Mouse (Mus musculus) midbrain, embryonic 11.5 days (tissue): ENCODE measurements around the gene St7. TPM values are rescaled to one million over a fixed set of nuclear protein-coding genes. Genes with fewer than 3 reads are reported as not detected.

Experiments
- ATAC-seq: fragments of 200-750 bp; cut with Nextera tagmentation; 2 replicates; pipeline ENCODE4 v1.8.0; 2017; ENCODE audit warnings: moderate TSS enrichment, moderate library complexity; ENCODE audit not compliant: low FRiP score
- DNase-seq: peaks from one replicate; pipeline ENCODE4 v3.0.0; 2015; ENCODE audit warnings: low spot score; ENCODE audit errors: missing footprints
- H3K27ac ChIP-seq: fragments of 300-500 bp; sonication (generic); 2 replicates; pipeline ENCODE4 v1.5.1; 2014; ENCODE audit warnings: low read depth, low read length
- H3K27me3 ChIP-seq: fragments of 300-500 bp; sonication (generic); 2 replicates; pipeline ENCODE4 v1.6.1; 2014; ENCODE audit warnings: mild to moderate bottlenecking, low read length, moderate library complexity, mixed read lengths; ENCODE audit not compliant: control insufficient read depth, insufficient read depth
- H3K36me3 ChIP-seq: fragments of 300-500 bp; sonication (generic); 2 replicates; pipeline ENCODE4 v1.6.1; 2014; ENCODE audit warnings: mild to moderate bottlenecking, low read length, moderate library complexity, mixed read lengths; ENCODE audit not compliant: control insufficient read depth, insufficient read depth
- H3K4me1 ChIP-seq: fragments of 300-500 bp; sonication (generic); 2 replicates; pipeline ENCODE4 v1.6.1; 2014; ENCODE audit warnings: low read length; ENCODE audit not compliant: control insufficient read depth, insufficient read depth
- H3K4me2 ChIP-seq: fragments of 300-500 bp; sonication (generic); 2 replicates; pipeline ENCODE4 v1.6.1; 2014; ENCODE audit warnings: mild to moderate bottlenecking, moderate library complexity
- H3K4me3 ChIP-seq: fragments of 300-500 bp; sonication (generic); 2 replicates; pipeline ENCODE4 v1.5.1; 2014; ENCODE audit warnings: low read depth, low read length
- H3K9ac ChIP-seq: fragments of 300-500 bp; sonication (generic); 2 replicates; pipeline ENCODE4 v1.6.1; 2014; ENCODE audit warnings: low read length
- H3K9me3 ChIP-seq: fragments of 300-500 bp; sonication (generic); 2 replicates; pipeline ENCODE4 v1.6.1; 2016; ENCODE audit warnings: low read length; ENCODE audit not compliant: control insufficient read depth
- WGBS: fragments of 180-500 bp; shearing (Covaris S2); extraction: QIAGEN DNeasy Blood & Tissue Kit; methylation state at CpG from one replicate; pipeline ENCODE4 v1.1.7; 2014; 5-methylcytosine and 5-hydroxymethylcytosine counted together
- polyA plus RNA-seq: library from polyadenylated mRNA; unstranded; fragments of >200 nt; fragmentation: Nextera tagmentation; extraction: Ambion mirVana; gene quantifications from 2 replicates; pipeline ENCODE4 v1.2.1, GENCODE M21; 2014

Gene St7
- polyA plus RNA-seq, 1 experiment from 2014 or later, result 36.6 TPM

DNA sequence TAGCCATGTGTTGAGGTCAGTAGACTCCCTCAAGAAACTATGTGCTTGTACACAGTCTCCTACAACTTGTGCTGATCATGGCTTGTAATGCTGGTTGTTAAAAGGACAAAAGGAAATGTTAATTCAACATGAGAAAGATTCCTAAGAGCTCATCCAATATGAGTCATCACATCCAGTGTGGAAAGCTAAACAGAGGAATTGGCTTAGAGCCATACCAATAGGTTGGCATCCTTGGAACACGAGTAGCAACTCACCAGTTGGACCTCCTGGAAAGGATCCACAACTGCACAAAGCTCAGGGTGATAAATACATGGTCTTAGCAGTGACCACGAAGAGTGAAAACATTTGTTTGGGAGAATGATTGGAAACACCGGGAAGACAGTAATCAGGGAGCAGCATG, 230.6 kb downstream of the St7 start:
- WGBS, result 82% methylated on average over 3 of the region's 3 CpGs
- Histone ChIP-seq H3K9me3 (no peaks in the 10 kb centered on the region), H3K4me1 (peaks cover 4% of the 10 kb centered on the region; the same call in 1 of the 2 replicates), H3K27ac (no peak overlapping the region), H3K27me3 (no peaks in the 10 kb centered on the region), H3K36me3 (no peaks in the 10 kb centered on the region), H3K4me2 (no peak overlapping the region), H3K4me3 (no peak overlapping the region), H3K9ac (no peak overlapping the region)
- DNase-seq (no peak), ATAC-seq (no peak)

DNA sequence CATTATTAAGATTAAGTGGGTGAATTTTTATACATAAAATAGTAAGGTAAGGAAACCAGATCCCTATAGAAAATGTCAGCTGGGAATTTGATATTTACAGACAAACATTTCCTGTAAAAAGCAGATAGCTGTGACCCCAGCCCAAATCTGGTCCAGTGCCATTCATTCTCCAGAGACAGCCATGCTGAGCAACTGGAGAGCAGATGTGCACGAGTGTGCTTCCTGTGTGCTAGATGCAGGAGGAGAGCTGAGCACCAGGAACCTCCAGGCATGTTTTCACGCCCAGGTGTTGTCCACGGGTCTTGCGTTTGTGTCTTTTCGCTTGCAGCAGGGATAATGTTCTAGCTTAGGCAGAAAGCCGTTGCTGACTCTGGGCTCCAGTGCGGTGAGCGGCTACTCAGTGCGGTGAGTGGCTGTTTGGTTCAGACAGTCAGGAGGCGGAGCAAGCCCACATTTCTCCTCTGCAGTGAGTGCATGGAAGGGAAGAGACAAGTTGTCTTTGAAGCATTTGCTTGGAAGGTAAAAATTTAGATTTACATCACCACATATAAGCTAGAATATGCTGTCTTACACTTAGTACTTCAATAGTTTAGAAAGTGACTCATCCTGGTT, 231.3 kb downstream of the St7 start:
- Histone ChIP-seq H3K9ac (no peak overlapping the region), H3K4me2 (no peak overlapping the region), H3K4me3 (no peak overlapping the region), H3K36me3 (no peaks in the 10 kb centered on the region), H3K27me3 (no peaks in the 10 kb centered on the region), H3K27ac (no peak overlapping the region), H3K9me3 (no peaks in the 10 kb centered on the region), H3K4me1 (peaks cover 4% of the 10 kb centered on the region; the same call in 1 of the 2 replicates)
- 88% methylated on average over 10 of the region's 10 CpGs for WGBS
- no peak for ATAC-seq
- no peak for DNase-seq

DNA sequence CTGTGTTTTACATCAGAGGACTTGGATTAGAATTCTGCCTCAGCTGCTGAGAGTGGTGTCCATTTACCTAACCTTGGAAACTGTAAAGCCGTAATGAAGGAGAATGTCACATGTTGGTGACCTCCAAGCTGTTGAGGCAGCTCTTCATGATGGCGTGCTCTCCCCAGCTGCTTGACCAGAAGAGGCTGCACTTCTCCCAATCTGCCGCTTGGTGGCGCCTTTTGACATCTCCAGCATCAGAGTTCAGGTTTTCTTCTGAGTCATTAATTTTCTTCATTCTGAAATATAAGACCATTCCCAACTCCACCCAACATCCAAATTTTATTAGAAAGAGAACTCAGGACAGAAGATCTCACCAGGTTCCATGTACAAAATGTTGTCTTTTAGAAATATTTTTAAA, 232.5 kb downstream of the St7 start:
- no peak overlapping the region for H3K9ac ChIP-seq
- ATAC-seq (no peak), DNase-seq (peak; percentile 89)
- H3K4me1 ChIP-seq, result peaks cover 4% of the 10 kb centered on the region; the same call in 1 of the 2 replicates
- no peak overlapping the region for H3K27ac ChIP-seq
- H3K36me3 ChIP-seq, result no peaks in the 10 kb centered on the region
- no peaks in the 10 kb centered on the region for H3K27me3 ChIP-seq
- WGBS, result 46% methylated on average over 4 of the region's 4 CpGs
- H3K4me2 ChIP-seq, result no peak overlapping the region
- no peaks in the 10 kb centered on the region for H3K9me3 ChIP-seq
- H3K4me3 ChIP-seq, result no peak overlapping the region

GRCm38 (mm10) chr6:17927746-17928145, 235.0 kb downstream of the St7 start:
- no peak overlapping the region for H3K27ac ChIP-seq
- peaks cover 4% of the 10 kb centered on the region; the same call in 1 of the 2 replicates for H3K4me1 ChIP-seq
- no peak for DNase-seq
- H3K9me3 ChIP-seq, result no peaks in the 10 kb centered on the region
- no peak for ATAC-seq
- H3K27me3 ChIP-seq, result no peaks in the 10 kb centered on the region
- no peak overlapping the region for H3K4me3 ChIP-seq
- 85% methylated on average over 11 of the region's 11 CpGs for WGBS
- no peak overlapping the region for H3K4me2 ChIP-seq
- no peak overlapping the region for H3K9ac ChIP-seq
- peaks cover 1% of the 10 kb centered on the region; the same call in 1 of the 2 replicates for H3K36me3 ChIP-seq

DNA sequence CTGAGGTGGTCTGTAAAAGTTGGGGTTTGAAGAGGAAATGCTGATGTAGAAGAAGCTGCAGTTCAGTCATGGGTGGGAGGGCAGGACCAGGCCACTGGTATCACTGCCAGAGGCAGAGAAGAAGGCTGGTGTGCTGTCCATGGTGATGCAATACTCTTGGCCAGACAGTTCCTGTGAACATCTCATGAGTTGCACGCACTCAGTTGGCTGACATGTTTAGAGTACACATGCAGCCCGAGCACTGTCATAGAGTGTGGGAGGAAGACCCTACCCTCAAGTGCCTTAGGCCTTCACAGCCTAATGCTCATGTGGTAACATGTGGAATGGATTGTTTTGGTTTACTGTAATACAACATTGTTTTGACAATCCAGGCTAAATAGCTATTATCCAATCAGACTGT, 238.5 kb downstream of the St7 start:
- no peaks in the 10 kb centered on the region for H3K9me3 ChIP-seq
- no peaks in the 10 kb centered on the region for H3K27me3 ChIP-seq
- no peak for ATAC-seq
- H3K4me1 ChIP-seq, result peaks cover 4% of the 10 kb centered on the region; the same call in 1 of the 2 replicates
- WGBS, result 95% methylated on average over 2 of the region's 2 CpGs
- DNase-seq, result no peak
- H3K4me2 ChIP-seq, result no peak overlapping the region
- H3K27ac ChIP-seq, result no peak overlapping the region
- H3K4me3 ChIP-seq, result no peak overlapping the region
- no peak overlapping the region for H3K9ac ChIP-seq
- H3K36me3 ChIP-seq, result peaks cover 3% of the 10 kb centered on the region; the same call in 1 of the 2 replicates

GRCm38 (mm10) chr6:17931835-17932234, 239.1 kb downstream of the St7 start:
- Histone ChIP-seq H3K9me3 (no peaks in the 10 kb centered on the region), H3K4me3 (no peak overlapping the region), H3K4me2 (no peak overlapping the region), H3K27me3 (no peaks in the 10 kb centered on the region), H3K4me1 (no peaks in the 10 kb centered on the region), H3K27ac (no peak overlapping the region), H3K9ac (no peak overlapping the region), H3K36me3 (peaks cover 3% of the 10 kb centered on the region; the same call in 1 of the 2 replicates)
- DNase-seq (no peak), ATAC-seq (no peak)
- WGBS, result 86% methylated on average over 7 of the region's 7 CpGs

DNA sequence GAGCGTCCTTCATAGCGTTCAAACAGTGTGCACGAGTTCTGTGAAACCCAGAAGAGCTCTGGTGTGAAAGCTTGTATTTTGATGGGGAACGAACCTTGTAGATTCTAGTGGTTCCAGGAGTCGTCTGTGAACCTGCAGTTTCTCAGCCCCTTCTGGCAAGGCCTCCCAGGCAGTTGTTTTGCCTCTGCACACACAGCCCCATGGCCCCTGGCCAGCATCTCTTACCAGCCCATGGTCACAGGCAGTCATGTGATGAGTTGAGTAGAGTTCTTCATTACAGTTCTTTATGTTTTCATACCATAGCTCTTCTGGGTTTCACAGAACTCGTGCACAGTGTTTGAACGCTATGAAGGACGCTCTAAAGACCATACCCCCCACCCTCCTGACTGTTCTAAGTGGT, 240.1 kb downstream of the St7 start:
- no peaks in the 10 kb centered on the region for H3K27me3 ChIP-seq
- H3K4me3 ChIP-seq, result no peak overlapping the region
- no peaks in the 10 kb centered on the region for H3K4me1 ChIP-seq
- WGBS, result 91% methylated on average over 8 of the region's 8 CpGs
- ATAC-seq (no peak), DNase-seq (no peak)
- H3K4me2 ChIP-seq, result no peak overlapping the region
- H3K9me3 ChIP-seq, result no peaks in the 10 kb centered on the region
- H3K36me3 ChIP-seq, result peaks cover 3% of the 10 kb centered on the region; the same call in 1 of the 2 replicates
- H3K27ac ChIP-seq, result no peak overlapping the region
- H3K9ac ChIP-seq, result no peak overlapping the region

DNA sequence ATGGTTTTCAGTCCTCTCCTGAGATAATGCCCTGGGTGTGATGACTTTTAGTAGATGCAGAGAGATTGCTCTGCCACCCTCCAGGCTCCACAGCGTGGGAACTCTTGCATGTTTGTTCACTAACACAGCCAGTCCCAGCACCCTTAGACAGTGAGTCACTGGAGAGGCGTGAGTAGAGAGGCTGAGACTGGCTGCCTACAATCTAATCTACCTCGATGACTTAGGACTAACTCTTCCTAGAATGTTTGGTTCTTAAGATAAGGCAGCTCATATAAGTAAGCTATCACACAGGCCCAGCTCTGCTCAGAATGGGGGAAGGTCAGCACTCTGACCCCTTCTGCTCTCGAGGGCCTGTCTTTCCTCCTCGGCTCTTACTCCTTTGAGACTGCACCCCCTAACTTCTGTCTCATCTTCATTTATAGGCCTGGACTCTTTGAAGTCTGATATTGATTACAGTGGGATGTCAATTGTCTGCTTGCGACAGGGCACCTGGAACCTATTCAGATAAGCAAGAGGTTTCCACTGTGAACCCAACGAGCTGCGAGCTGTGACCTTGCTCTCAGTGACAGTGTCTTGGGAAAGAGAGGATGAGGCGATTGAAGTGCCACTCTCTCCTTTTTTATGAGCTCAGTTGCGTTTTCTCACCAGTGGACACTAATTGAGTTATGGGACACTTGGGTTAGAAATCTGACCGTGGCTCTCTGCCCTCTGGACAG, 246.1 kb downstream of the St7 start:
- H3K27me3 ChIP-seq, result no peaks in the 10 kb centered on the region
- H3K27ac ChIP-seq, result no peak overlapping the region
- H3K9me3 ChIP-seq, result no peaks in the 10 kb centered on the region
- H3K4me2 ChIP-seq, result no peak overlapping the region
- peaks cover 2% of the 10 kb centered on the region; the same call in 1 of the 2 replicates for H3K36me3 ChIP-seq
- DNase-seq (no peak), ATAC-seq (peak; percentile 38; the same call in 1 of the 2 replicates)
- no peak overlapping the region for H3K9ac ChIP-seq
- H3K4me3 ChIP-seq, result no peak overlapping the region
- WGBS, result 72% methylated on average over 11 of the region's 11 CpGs
- no peaks in the 10 kb centered on the region for H3K4me1 ChIP-seq

GRCm38 (mm10) chr6:17941916-17942315, 249.2 kb downstream of the St7 start:
- ATAC-seq (no peak), DNase-seq (no peak)
- H3K27me3 ChIP-seq, result no peaks in the 10 kb centered on the region
- H3K9ac ChIP-seq, result no peak overlapping the region
- H3K36me3 ChIP-seq, result peaks cover 2% of the 10 kb centered on the region; the same call in 1 of the 2 replicates
- 44% methylated on average over 2 of the region's 2 CpGs for WGBS
- no peak overlapping the region for H3K4me3 ChIP-seq
- H3K9me3 ChIP-seq, result no peaks in the 10 kb centered on the region
- no peaks in the 10 kb centered on the region for H3K4me1 ChIP-seq
- H3K27ac ChIP-seq, result no peak overlapping the region
- H3K4me2 ChIP-seq, result no peak overlapping the region
